Mouse (Mus musculus): ENCODE results near the gene Prss42.

DNA sequence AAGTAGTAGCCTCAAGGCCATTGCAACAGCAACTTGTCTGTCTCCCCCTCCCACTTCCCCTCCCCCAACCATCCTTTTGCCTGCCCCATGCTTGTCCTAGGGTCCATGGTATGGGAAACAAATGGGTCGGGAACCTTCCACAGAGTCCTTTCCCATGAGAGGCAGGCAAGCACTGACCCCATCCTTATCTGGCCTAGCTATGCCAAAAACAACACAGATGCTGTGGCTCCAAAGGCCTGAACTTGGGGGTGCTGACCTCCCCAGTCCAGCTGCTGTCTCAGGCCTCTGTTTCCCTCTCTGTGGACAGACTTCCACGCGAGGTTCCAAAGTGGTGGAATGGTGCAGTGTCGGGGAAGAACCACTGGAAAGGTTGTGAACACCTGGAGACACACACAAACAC lies 44.2 kb upstream of the Prss42 start:
- TF ChIP-seq POLR2A (IDR thresholded peaks at IDR 0.05; ENCODE audit: borderline replicate concordance, low read depth, low read length), result no peak
- TF ChIP-seq CTCF (IDR thresholded peaks at IDR 0.05; ENCODE audit: low read depth, low read length), result no peak

Measured in bone marrow macrophage, adult 2 months (primary cell).